Mouse (Mus musculus) hindbrain, embryonic 10.5 days (tissue): ENCODE results near the gene Slc26a9. TPM values are rescaled to one million over a fixed set of nuclear protein-coding genes. Genes with fewer than 3 reads are reported as not detected.

Experiments
- DNase-seq: peaks from one replicate; pipeline ENCODE4 v3.0.0-alpha.2; 2017; ENCODE audit warnings: low spot score
- H3K27ac ChIP-seq: fragments of 300-500 bp; sonication (generic); 2 replicates; pipeline ENCODE4 v1.5.1; 2016; ENCODE audit warnings: mild to moderate bottlenecking, moderate library complexity
- H3K27me3 ChIP-seq: fragments of 300-500 bp; sonication (generic); 2 replicates; pipeline ENCODE4 v1.6.1; 2016; ENCODE audit warnings: mild to moderate bottlenecking; ENCODE audit not compliant: poor library complexity, insufficient read depth, severe bottlenecking
- H3K36me3 ChIP-seq: fragments of 300-500 bp; sonication (generic); 2 replicates; pipeline ENCODE4 v1.6.1; 2016; ENCODE audit warnings: mild to moderate bottlenecking, moderate library complexity
- H3K4me1 ChIP-seq: fragments of 300-500 bp; sonication (generic); replicated peaks from 2 replicates; pipeline ENCODE4 v1.6.1; 2016; ENCODE audit warnings: mild to moderate bottlenecking
- H3K4me3 ChIP-seq: fragments of 300-500 bp; sonication (generic); 2 replicates; pipeline ENCODE4 v1.5.1; 2016; ENCODE audit warnings: mild to moderate bottlenecking, moderate library complexity
- H3K9me3 ChIP-seq: fragments of 300-500 bp; sonication (generic); 2 replicates; pipeline ENCODE4 v1.6.1; 2016; ENCODE audit warnings: mild to moderate bottlenecking, moderate library complexity
- WGBS: fragments of 180-500 bp; shearing (Covaris S2); methylation state at CpG from one replicate; pipeline ENCODE4 v1.1.7; 2016; 5-methylcytosine and 5-hydroxymethylcytosine counted together
- polyA plus RNA-seq: library from polyadenylated mRNA; unstranded; fragments of >200 nt; fragmentation: Nextera tagmentation; extraction: Ambion mirVana; gene quantifications from 2 replicates; pipeline ENCODE4 v1.2.1, GENCODE M21; 2016

Gene Slc26a9
- polyA plus RNA-seq, result 0.05 and 1.4 TPM in 2 replicates

GRCm38 (mm10) chr1:131743868-131744464 is at the start of gene Slc26a9:
TSS of gene Slc26a9 (plus strand) at chr1:131744022.
- no peaks in the 10 kb centered on the region for H3K9me3 ChIP-seq
- H3K27me3 ChIP-seq, result no peaks in the 10 kb centered on the region; the same call in 1 of the 2 replicates
- no peaks in the 10 kb centered on the region for H3K36me3 ChIP-seq
- H3K4me1 ChIP-seq, result peaks cover 31% of the 10 kb centered on the region
- H3K4me3 ChIP-seq, result no peak within 1 kb of the TSS
- 0 out of 2 replicates have a peak within 1 kb of the TSS, but pooled peaks have one; percentile 12 for H3K27ac ChIP-seq
- no peak for DNase-seq
- WGBS, result 65% methylated on average over 10 of the region's 10 CpGs

GRCm38 (mm10) chr1:131695308-131695707 is 48.5 kb upstream of the Slc26a9 start:
- WGBS, result 64% methylated on average over 2 of the region's 2 CpGs
- no peaks in the 10 kb centered on the region for H3K36me3 ChIP-seq

GRCm38 (mm10) chr1:131696325-131696724 is 47.5 kb upstream of the Slc26a9 start:
- no peaks in the 10 kb centered on the region for H3K27me3 ChIP-seq
- 57% methylated on average over 4 of the region's 4 CpGs for WGBS
- H3K9me3 ChIP-seq, result no peaks in the 10 kb centered on the region
- H3K4me1 ChIP-seq, result peaks cover 4% of the 10 kb centered on the region; the same call in 1 of the 2 replicates
- no peak overlapping the region for H3K4me3 ChIP-seq
- H3K36me3 ChIP-seq, result no peaks in the 10 kb centered on the region
- no peak overlapping the region for H3K27ac ChIP-seq
- DNase-seq, result no peak

More at GRCm38 (mm10) chr1:131695308-131695707, 48.5 kb upstream of the Slc26a9 start:
- Histone ChIP-seq H3K4me1 (peaks cover 9% of the 10 kb centered on the region; the same call in 1 of the 2 replicates), H3K9me3 (no peaks in the 10 kb centered on the region), H3K27me3 (no peaks in the 10 kb centered on the region), H3K27ac (no peak overlapping the region), H3K4me3 (no peak overlapping the region)
- DNase-seq, result no peak

GRCm38 (mm10) chr1:131698770-131699169 is 45.1 kb upstream of the Slc26a9 start:
- 92% methylated on average over 3 of the region's 3 CpGs for WGBS
- Histone ChIP-seq H3K27ac (no peak overlapping the region), H3K4me1 (peaks cover 4% of the 10 kb centered on the region; the same call in 1 of the 2 replicates), H3K36me3 (no peaks in the 10 kb centered on the region), H3K27me3 (no peaks in the 10 kb centered on the region), H3K9me3 (no peaks in the 10 kb centered on the region), H3K4me3 (no peak overlapping the region)
- DNase-seq, result no peak

- DNase-seq, result no peak
- H3K27me3 ChIP-seq, result no peaks in the 10 kb centered on the region
- no peaks in the 10 kb centered on the region for H3K36me3 ChIP-seq
- H3K4me3 ChIP-seq, result no peak overlapping the region
- 91% methylated on average over 4 of the region's 4 CpGs for WGBS
- H3K27ac ChIP-seq, result no peak overlapping the region
- peaks cover 4% of the 10 kb centered on the region; the same call in 1 of the 2 replicates for H3K4me1 ChIP-seq
- H3K9me3 ChIP-seq, result no peaks in the 10 kb centered on the region
Observed at GRCm38 (mm10) chr1:131699642-131700041, 44.2 kb upstream of the Slc26a9 start.

GRCm38 (mm10) chr1:131700447-131700846 is 43.4 kb upstream of the Slc26a9 start:
- DNase-seq, result no peak
- Histone ChIP-seq H3K4me1 (peaks cover 4% of the 10 kb centered on the region; the same call in 1 of the 2 replicates), H3K27me3 (no peaks in the 10 kb centered on the region), H3K27ac (no peak overlapping the region), H3K4me3 (no peak overlapping the region), H3K36me3 (no peaks in the 10 kb centered on the region), H3K9me3 (no peaks in the 10 kb centered on the region)
- WGBS, result 69% methylated on average over 5 of the region's 5 CpGs

GRCm38 (mm10) chr1:131701391-131701790 is 42.4 kb upstream of the Slc26a9 start:
- H3K27me3 ChIP-seq, result no peaks in the 10 kb centered on the region
- DNase-seq, result no peak
- H3K4me3 ChIP-seq, result no peak overlapping the region
- H3K27ac ChIP-seq, result no peak overlapping the region
- no peaks in the 10 kb centered on the region for H3K36me3 ChIP-seq
- WGBS, result 86% methylated on average over 5 of the region's 5 CpGs
- H3K4me1 ChIP-seq, result peaks cover 3% of the 10 kb centered on the region; the same call in 1 of the 2 replicates
- H3K9me3 ChIP-seq, result no peaks in the 10 kb centered on the region

- Histone ChIP-seq H3K9me3 (no peaks in the 10 kb centered on the region), H3K4me3 (no peak overlapping the region), H3K36me3 (no peaks in the 10 kb centered on the region), H3K4me1 (no peaks in the 10 kb centered on the region), H3K27me3 (no peaks in the 10 kb centered on the region), H3K27ac (no peak overlapping the region)
- WGBS, result 86% methylated on average over 8 of the region's 8 CpGs
- no peak for DNase-seq
Observed at GRCm38 (mm10) chr1:131702094-131702766, 41.6 kb upstream of the Slc26a9 start.

- no peaks in the 10 kb centered on the region for H3K36me3 ChIP-seq
Observed at GRCm38 (mm10) chr1:131703482-131703881, 40.3 kb upstream of the Slc26a9 start.

GRCm38 (mm10) chr1:131708338-131708737 is 35.5 kb upstream of the Slc26a9 start:
- Histone ChIP-seq H3K27me3 (no peaks in the 10 kb centered on the region), H3K4me1 (no peaks in the 10 kb centered on the region; the same call in 1 of the 2 replicates), H3K27ac (no peak overlapping the region), H3K4me3 (no peak overlapping the region), H3K9me3 (no peaks in the 10 kb centered on the region), H3K36me3 (no peaks in the 10 kb centered on the region)
- 27% methylated on average over 4 of the region's 4 CpGs for WGBS
- DNase-seq, result peak; percentile 40

More at GRCm38 (mm10) chr1:131703482-131703881, 40.3 kb upstream of the Slc26a9 start:
- H3K4me1 ChIP-seq, result no peaks in the 10 kb centered on the region
- no peak overlapping the region for H3K4me3 ChIP-seq
- H3K9me3 ChIP-seq, result no peaks in the 10 kb centered on the region
- 93% methylated on average over 2 of the region's 2 CpGs for WGBS
- no peak overlapping the region for H3K27ac ChIP-seq
- no peak for DNase-seq
- H3K27me3 ChIP-seq, result no peaks in the 10 kb centered on the region

- H3K4me3 ChIP-seq, result no peak overlapping the region
- H3K27me3 ChIP-seq, result no peaks in the 10 kb centered on the region
- no peak for DNase-seq
- H3K36me3 ChIP-seq, result no peaks in the 10 kb centered on the region
- no peaks in the 10 kb centered on the region for H3K9me3 ChIP-seq
- no peak overlapping the region for H3K27ac ChIP-seq
- no peaks in the 10 kb centered on the region; the same call in 1 of the 2 replicates for H3K4me1 ChIP-seq
- 79% methylated on average over 10 of the region's 10 CpGs for WGBS
Observed at GRCm38 (mm10) chr1:131711518-131711917, 32.3 kb upstream of the Slc26a9 start.

- H3K9me3 ChIP-seq, result no peaks in the 10 kb centered on the region
- no peak overlapping the region for H3K27ac ChIP-seq
- no peaks in the 10 kb centered on the region for H3K27me3 ChIP-seq
- no peaks in the 10 kb centered on the region for H3K36me3 ChIP-seq
- DNase-seq, result peak; percentile 81
- WGBS, result 41% methylated on average over 2 of the region's 2 CpGs
- no peak overlapping the region for H3K4me3 ChIP-seq
- no peaks in the 10 kb centered on the region; the same call in 1 of the 2 replicates for H3K4me1 ChIP-seq
Observed at GRCm38 (mm10) chr1:131712386-131712785, 31.4 kb upstream of the Slc26a9 start.
